Mouse (Mus musculus) forelimb bud, embryonic 11.5 days (tissue): ENCODE data around the gene Zfp148.
"Not testable (repeated sequence)": the region's sequence is repeated elsewhere in the genome, so short reads cannot be mapped to it uniquely, and the experiment has no call there.

Source experiments
- DNase-seq: peaks from one replicate; pipeline ENCODE4 v3.0.0-alpha.2; 2012; ENCODE audit warnings: low read depth, low spot score

The Zfp148 gene

DNA sequence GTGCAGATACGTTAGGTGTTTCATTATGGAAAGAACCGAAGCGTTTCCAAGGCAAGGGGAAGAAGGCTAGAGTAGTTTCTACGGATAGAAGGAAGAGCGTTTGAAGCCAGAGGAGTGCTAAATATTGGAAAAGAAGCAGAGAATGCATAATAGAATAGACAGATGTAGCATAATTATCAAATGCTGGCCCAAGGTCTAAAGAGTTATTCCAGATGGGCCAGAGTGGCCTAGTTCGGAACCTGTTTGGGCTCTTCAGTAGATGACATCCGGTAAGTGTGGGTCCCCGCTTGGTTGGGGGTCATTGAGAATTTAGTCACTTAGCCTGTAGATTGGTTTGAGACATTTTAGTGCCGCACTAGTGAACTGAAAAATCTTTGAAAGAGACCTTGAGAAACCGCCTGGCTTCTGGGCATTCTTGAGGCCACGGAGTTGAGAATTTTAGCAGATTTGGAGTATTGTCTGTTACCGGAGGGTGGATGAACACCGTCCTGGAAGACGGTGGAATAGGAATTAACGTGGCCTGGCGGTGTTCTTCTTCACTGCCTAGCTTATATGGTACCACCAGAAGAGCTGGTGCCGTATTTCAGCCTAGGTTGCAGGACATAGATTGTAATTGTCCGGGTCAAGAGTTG, 1.1 kb downstream of the Zfp148 start:
- no peak for DNase-seq

DNA sequence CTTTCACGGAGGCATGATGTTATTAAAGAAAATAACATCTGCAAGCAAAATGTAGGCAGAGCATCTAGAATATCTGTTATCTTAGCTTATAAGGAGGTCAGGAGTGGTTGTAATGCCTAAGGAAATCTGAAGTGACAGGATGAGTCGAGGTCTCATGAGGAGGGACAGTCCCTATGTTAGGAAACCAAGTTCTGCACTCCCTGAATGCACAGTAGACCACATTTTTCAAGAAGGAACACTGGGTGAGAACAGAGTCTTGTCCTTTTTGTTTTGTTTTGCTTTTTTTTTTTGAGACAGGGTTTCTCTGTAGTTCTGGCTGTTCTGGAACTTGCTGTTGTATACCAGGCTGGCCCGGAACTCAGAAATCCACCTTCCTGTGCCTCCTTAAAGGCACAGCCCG, 1.7 kb downstream of the Zfp148 start:
- DNase-seq: no peak

DNA sequence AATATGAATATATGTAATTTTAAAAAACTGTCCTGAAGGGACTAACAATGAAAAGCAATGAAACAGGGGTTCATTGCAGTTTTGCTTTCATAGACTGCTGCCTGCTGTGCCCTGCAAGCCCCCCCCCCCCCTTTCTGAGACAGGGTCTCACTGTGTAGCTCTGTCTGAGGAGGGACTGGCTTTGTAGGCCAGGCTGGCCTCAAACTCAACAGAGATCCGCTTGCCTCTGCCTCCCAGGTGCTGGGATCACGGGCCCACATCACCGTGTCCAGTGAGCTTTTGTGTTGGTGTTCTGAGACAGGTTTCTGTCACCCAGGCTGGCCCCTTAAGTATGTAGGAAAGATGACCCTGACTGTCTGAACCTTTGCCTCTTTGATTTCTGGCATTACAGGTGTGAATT, 2.9 kb downstream of the Zfp148 start:
- no peak for DNase-seq

DNA sequence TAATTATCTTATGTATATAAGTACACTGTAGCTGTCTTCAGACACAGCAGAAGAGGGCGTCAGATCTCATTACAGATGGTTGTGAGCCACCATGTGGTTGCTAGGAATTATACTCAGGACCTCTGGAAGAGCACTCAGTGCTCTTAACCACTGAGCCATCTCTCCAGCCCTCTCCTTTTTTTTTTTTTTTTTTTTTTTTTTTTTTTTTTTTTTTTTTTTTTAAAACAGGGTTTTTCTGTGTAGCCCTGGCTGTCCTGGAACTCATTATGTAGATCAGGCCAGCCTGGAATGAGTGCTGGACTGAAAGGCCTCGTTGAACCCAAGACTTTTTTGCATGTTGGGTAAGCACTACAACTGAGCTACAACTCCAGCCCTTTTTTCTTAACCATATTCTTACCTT, 3.4 kb downstream of the Zfp148 start:
- not testable (repeated sequence) for DNase-seq

DNA sequence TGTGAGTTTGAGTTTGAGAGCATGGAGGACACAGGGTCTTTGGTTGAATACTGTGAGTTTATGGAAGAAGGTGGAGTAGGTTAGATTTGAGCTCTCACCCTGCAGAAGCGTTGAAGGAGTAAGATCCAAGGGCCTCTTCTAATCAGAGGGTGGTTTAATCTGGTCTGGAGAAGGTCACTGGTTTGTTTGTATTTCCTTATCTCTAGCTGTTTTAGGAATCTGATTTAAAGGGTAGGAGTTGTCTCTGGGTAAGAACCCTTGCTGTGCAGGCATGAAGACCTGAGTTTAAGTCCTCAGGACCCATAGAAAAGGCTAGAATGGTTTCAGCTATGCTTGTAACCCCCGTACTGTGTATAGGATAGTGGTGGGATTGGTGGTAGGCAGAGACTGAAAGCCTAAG, 6.4 kb downstream of the Zfp148 start:
- no peak for DNase-seq

DNA sequence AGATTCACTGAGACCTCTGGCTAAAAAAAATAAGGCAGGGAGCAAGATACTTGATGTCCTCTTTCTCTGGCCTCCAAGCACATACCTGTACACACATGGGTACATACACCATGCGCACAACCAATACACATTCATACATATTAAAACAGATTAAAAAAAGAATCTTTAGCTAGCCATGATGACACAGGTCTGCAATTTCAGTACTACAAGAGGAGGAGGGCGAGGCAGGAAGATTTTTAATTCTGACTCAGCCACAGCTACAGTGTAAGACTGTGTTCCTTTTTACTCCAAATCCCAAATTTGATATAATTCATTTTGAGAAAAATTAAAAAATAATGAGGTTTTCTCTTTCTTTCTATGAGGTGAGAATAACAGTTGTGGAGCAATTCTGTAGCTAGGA, 6.8 kb downstream of the Zfp148 start:
- DNase-seq: no peak

DNA sequence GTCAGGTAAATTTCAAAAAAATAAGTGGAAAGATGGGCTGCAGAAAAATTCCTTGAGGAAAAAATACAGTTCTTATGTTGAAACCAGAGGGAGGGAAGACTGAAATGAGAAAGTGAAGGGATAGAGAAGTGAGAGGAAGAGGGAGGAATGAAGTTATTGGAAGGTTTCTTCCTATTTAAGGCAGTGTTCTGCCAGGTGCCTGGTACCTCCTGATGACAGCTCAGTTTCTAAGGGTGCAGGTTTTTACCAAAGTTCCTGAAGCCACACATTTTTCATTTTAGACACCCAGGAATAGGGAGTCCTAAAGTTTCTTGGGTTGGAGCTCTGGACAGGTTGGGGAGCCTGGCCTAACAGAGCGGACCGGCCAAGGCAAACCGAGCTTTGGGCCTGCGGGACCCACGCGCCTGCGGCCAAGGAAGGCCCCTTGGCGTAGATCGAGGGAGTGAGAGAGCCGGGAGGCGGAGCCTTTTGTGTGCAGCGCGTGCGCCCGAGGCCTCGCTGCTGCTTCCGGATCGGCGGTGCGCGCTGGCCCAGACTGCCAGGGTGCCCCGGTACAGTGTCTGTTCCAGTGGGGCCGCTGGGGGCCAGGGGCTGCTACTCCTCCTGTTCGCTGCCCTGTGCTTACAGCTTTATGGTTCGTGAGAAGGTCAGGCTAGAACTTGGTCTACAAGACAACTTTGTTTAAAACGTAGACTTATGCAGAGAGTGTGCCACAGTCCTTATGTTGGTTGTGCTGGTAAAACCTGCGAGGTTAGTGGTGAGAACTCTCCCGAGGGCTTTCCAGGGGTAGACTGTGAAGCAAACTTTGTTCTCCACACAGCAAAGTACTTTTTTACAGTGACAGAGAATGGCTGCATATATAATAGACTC, 19.5 kb downstream of the Zfp148 start:
- peak; percentile 66 for DNase-seq

DNA sequence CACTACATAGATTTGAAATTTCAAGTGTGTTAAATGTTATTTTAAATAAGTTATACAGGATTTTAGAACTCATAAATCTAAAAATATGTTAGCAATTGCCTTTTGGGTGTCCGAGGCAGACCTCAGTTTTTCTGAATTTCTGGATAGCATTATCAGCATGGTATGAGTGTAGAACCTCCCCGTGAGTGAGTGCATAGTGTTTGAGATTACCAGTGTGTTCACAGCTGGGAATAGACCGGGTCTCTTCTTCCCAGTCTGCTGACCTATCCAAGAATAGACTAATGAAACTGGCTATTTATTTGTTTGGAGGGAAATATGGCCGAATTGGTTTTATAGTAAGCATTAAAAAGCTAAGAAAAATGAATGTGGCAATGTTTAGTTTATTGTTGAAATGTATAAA, 20.3 kb downstream of the Zfp148 start:
- DNase-seq: no peak

DNA sequence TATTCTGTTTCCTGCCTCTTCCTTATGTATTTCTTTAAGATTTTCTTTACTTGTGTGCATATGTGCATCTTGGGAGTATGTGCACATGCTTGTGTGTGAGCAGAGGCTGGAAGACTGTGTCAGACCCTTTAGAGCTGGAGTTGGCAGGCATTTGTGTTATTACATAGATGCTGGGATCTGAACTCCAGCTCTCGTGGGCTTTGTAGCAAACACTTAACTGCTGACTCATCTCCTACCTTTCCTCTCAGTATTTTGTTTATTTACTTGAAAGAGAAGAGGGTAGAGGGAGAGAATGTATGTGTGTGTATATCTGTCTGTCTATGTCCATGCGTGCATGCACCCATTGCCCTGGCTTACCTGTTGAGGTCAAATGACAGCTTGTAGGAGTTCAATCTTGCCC, 22.6 kb downstream of the Zfp148 start:
- no peak for DNase-seq

DNA sequence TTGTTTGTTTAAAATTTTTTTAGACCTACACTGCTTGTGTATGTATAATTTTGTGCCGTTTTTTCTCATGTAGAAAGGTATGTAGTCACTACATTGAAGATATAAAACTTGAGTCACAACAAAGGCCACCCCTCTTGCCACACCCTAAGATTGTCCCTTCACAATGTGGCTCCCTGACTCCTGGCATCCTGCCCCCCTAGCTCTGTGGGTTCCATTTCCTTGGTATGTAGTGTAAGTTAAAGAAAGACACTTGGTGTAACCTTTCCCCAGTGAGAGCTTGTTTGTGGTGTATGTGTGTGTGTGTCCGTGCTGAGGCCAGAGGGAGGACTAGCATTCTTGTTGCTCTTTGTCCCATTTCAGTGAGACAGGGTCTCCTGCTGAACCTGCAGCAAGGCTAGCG, 23.4 kb downstream of the Zfp148 start:
- no peak for DNase-seq

DNA sequence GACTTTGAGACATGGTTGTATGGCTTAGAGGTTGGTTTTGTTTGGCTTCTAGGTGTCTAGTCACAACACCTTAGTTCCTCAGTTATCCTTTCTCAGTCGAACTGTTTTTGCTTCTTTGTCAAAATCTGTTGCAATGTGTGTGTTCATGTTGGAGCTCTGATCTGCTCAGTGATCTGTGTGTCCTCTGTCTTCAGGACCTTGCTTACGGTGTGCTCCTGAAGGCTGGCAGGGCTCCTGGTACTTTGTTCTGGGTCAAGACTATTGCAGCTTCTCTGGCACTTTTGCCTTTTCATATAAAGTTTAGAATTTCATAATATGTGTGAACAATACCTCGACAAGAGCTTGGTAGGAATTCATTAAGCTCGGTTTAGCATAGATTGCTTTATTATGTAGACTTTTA, 24.9 kb downstream of the Zfp148 start:
- DNase-seq: no peak

DNA sequence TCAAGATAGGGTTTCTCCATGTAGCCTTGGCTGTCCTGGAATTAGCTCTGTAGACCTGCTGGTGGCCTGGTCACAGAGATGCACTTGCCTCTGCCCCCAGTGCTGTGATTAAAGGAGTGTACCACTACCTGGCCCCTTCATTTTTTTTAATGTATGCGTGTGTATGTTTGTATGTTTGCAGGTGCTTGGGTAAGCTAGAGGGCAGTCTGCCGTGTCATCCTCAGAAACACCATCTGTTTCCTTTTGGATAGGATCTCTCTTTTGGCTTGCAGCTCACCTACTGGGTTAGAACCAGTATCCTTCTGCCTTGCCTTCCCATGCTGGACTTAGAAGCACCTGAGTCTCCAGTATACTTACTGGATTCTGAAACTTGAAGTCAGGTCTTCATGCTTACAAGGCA, 29.5 kb downstream of the Zfp148 start:
- DNase-seq: no peak

DNA sequence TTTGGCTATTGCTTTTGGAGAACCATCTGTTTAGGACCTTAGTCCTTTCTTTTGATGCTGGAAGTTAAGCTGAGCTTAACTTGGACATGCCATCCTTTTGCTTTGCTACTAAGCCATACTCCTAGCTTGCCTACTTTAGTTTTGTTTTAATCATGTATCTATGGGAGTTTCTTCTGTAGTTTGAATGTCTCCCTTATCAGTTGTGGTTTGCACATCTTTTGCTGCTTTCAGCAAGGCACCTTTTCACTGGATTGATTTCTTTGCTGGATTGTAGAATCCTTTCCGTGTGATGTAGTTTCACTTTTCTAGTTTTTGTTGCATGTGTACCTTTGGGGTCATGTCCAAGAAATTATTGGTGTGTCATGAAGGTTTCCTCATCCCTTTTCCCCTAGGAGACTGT, 30.0 kb downstream of the Zfp148 start:
- DNase-seq: no peak

DNA sequence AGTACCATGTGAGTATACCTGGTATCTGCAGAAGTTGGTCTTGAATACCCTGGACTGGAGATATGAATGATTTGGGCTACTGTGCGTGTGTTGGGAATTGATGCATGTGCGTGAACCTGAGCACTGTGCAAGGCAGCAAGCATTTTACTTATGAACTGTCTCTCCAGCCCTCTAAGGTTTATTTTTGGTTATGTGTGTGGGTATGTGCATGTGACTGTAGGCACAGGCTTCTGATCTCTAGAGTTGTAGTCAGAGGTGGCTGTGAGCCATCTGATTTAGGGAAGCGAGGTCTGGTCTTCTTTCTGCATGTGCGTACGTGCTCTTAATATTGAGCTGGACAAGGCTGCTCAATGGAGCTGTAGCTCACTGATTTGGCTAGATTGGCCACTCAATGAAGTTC, 33.6 kb downstream of the Zfp148 start:
- no peak for DNase-seq

DNA sequence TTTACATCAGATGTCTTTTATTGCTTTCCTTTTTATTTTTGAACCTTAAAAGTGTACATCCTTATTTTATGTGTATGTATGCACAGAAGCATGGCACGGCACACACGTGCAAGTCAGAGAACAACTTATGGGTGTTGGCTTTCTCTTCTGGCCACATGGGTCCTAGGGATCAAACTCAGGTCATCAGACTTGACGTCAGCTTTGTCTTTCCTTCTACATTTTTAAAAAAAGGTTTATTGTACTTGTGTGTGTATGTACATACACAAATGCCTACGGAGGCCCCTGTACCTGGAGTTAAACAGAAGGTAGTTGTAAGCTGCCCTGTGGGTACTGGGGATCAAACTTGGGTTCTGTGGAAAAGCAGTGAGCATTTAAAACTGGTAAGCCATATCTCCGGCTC, 35.0 kb downstream of the Zfp148 start:
- no peak for DNase-seq

DNA sequence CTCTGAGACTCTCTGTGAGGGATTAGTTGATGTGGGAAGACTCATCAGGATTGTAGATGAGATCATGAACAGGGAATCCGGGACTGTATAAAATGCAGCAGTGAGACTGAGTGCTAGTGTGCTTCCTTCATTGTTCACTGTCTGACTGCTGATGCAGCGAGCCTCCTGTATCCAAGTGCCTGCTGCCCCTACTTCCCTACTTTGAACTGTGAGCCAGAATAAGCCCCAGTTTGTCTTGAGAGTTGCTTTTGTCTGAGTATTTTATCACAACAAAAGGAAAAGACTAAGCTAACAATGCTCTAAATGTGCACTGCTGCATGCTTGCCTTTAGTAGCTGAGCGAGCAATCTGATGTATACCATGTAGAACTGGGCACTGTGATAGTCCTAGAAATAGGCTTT, 47.7 kb downstream of the Zfp148 start:
- DNase-seq: no peak

DNA sequence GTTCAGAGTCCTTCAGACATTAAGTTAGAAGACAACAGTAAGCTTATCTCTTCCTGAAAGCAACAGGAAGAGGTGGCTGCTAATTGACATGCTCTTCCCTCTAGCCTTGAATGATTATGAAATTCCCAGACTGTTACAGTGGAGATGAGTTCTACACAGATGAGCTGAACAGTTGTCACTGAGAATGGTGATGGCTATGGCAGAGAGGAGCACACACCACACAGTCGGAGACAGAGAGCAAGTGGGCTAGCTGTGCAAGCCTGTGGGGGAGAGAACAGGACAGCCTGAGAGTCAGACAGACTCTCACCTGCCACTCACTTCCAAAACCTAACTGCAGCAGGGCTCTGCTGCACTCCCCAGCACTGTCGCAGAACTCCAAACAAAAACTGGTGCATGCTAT, 51.0 kb downstream of the Zfp148 start:
- DNase-seq: no peak

DNA sequence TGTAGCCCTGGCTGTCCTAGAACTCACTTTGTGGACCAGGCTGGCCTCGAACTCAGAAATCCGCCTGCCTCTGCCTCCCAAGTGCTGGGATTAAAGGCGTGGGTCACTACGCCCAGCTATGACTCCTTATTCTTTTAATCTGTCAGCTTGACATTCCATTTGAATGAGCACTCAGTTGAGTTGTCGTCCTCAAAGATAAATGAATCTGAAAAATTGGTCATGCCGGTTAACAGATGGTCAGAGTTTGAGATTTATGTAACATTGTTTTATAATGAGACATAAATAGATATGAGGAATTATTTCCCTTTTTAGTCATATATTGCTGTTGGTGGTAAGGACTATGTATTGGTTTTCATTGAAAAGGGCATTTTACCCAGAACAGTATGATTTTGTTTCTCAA, 60.4 kb downstream of the Zfp148 start:
- DNase-seq: no peak

DNA sequence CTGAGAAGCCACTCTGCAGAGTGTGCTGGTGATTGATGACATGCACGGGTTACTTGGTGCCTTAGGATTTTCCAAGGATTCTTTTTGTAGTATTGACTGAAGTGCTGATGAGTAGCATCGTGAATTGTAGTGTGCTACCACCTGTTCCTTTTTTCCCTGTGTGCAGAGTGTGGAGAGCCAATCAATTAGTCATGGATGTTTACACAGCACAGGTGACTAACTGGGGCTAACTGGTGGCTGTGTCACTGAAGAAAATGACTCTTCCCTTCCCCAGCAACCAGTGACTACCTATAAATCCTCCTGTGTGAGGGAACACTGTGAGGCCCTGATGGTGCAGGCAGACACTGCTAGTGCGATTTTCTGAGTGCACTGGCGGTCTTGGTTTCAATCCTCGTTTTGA, 66.2 kb downstream of the Zfp148 start:
- peak; percentile 20 for DNase-seq

DNA sequence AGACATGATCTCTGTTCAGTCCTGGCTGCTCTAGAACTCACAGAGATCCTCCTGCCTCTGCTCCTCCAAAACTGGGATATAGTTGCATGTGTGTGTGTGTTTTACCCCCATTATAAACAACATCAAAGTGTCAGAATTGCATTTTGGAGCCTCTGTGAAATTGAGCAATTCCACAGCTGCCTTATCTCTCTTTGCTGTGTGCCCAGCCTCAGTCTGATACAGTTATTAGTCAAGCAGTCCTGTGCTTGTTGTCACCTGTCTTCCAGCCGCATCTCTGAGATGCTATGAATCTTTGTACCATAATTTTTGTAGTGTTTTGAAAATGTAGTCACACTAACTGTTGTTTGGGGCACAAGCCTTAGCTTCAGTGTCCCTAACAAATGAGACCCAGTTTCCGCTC, 73.2 kb downstream of the Zfp148 start:
- DNase-seq: no peak

DNA sequence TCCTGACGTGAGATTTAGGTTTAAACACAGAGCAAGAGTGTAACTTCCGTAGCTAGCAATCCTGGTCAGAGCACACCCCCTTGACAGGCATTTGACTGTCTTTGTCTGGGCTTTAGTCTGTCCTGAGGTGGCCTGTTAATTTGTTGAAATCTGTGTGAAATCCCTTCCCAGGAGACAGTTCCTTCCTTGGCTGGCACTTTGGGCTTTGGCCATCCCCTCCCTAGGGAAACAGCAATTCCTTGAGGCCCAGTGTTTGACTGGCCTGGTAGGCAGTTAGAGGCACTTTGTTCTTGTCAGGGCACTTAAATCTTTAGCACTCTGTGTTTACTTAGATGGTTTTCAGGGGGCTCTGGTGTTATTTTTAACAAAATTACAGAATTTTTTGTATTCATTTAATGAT, 73.7 kb downstream of the Zfp148 start:
- DNase-seq: no peak

DNA sequence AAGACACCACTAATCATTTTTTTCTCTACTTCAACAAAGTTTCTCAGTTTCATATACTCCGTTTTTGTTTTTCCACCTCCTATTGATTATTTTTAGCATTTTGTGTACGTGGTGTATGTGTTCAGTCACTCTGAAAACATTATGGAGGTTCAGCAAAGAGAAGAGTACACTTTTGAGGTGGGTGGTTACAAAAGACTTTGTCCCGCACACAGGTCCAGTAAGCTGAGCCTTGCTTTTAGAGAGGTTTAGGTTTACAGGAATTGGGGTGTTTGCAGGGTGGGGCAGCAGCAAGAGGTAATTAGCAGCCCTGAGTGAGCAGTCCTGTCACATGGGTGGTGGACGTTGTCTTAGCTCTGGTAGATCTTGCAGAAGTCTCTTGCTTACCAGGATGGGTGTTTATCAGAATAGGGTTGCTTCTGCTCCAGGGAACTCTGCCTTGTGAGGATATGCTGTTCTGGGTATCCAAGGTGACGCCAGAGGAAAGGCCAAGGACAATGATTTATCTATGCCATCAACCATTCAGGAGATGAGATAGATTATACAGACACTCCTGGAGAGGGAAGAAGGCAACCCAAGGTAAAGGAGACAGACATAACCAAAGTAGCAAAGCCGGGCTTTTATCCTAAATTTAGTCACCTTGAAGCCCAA, 74.8 kb downstream of the Zfp148 start:
- no peak for DNase-seq

DNA sequence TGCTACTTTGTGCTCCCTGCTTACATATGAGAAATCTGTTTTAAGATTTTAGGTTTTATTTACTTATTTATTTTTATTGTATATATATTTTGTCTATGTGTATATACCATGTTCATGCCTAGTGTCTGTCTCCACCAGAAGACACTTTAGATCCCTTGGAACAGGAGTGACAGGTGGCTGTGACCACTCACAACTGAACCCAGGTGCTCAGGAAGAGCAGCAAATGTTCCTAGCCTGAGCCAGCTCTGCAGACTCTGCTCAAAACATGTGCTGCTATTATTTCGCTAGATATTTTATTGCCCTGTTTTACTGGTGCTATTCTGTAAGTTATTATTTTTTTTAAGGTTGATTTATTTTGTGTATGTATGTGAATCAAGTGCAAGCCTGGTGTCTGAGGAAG, 78.5 kb downstream of the Zfp148 start:
- DNase-seq: no peak
